Mouse (Mus musculus) kidney, postnatal 0 days (tissue): ENCODE measurements at regions not wholly inside any gene's neighbourhood (a gene's known extent, or its start where the extent isn't known, plus 50 kb on each side); places are given as distances from the start of the nearest gene placed in this dataset.

ENCODE experiments used
- ATAC-seq: fragments of 200-750 bp; cut with Nextera tagmentation; replicated peaks from 2 replicates; pipeline ENCODE4 v1.8.0; 2017; ENCODE audit warnings: low read depth, moderate number of reproducible peaks, moderate TSS enrichment, moderate library complexity; ENCODE audit not compliant: low FRiP score
- DNase-seq: peaks from one replicate; pipeline ENCODE4 v3.0.0-alpha.2; 2016; ENCODE audit warnings: low spot score
- H3K27ac ChIP-seq: fragments of 300-500 bp; sonication (generic); 2 replicates; pipeline ENCODE4 v1.5.1; 2014; ENCODE audit warnings: mild to moderate bottlenecking
- H3K27me3 ChIP-seq: fragments of 300-500 bp; sonication (generic); 2 replicates; pipeline ENCODE4 v1.6.1; 2014; ENCODE audit warnings: low read length, mixed read lengths; ENCODE audit not compliant: insufficient read depth
- H3K36me3 ChIP-seq: fragments of 300-500 bp; sonication (generic); 2 replicates; pipeline ENCODE4 v1.6.1; 2014; ENCODE audit warnings: low read length, mixed read lengths; ENCODE audit not compliant: insufficient read depth
- H3K4me1 ChIP-seq: fragments of 300-500 bp; sonication (generic); replicated peaks from 2 replicates; pipeline ENCODE4 v1.6.1; 2014; ENCODE audit warnings: antibody characterized with exemption, low read length, mixed read lengths; ENCODE audit not compliant: insufficient read depth
- H3K4me2 ChIP-seq: fragments of 300-500 bp; sonication (generic); 2 replicates; pipeline ENCODE4 v1.6.1; 2014; ENCODE audit warnings: mild to moderate bottlenecking, low read length, moderate library complexity, mixed read lengths
- H3K4me3 ChIP-seq: fragments of 300-500 bp; sonication (generic); replicated peaks from 2 replicates; pipeline ENCODE4 v1.5.1; 2014; ENCODE audit warnings: low read depth, low read length
- H3K9ac ChIP-seq: fragments of 300-500 bp; sonication (generic); 2 replicates; pipeline ENCODE4 v1.6.1; 2014; ENCODE audit warnings: low read depth, low read length
- H3K9me3 ChIP-seq: fragments of 300-500 bp; sonication (generic); replicated peaks from 2 replicates; pipeline ENCODE4 v1.6.1; 2016; ENCODE audit warnings: low read length, inconsistent platforms, mixed read lengths
- CTCF ChIP-seq: IDR thresholded peaks from 2 replicates; pipeline ENCODE4 v1.5.1; 2016; ENCODE audit warnings: antibody characterized with exemption, low read depth, mild to moderate bottlenecking, moderate library complexity
- WGBS: fragments of 180-500 bp; shearing (Covaris S2); extraction: QIAGEN DNeasy Blood & Tissue Kit; methylation state at CpG from one replicate; pipeline ENCODE4 v1.1.7; 2014; 5-methylcytosine and 5-hydroxymethylcytosine counted together

DNA sequence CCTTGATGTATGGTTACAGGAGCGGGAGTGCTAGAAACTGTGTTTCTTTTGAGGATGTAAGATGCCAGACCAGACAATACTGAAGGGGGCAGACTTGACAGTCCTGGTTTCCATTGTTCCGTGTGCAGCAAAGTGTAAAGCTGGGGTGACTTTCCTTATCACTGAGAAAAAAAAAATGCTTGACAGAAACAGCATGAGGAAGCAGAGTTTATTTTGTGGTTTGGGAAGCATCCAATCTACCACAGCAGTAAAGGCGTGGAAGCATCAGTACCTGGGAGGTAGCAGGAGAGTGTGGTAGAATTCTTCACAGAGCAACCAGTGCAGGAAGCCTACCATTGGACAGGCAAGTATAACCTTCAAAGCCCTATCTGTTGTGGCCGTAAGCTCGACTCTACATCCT, 322.3 kb downstream of the Mycn start:
- no peak overlapping the region for H3K9ac ChIP-seq
- no peak overlapping the region for H3K4me3 ChIP-seq
- H3K27ac ChIP-seq = no peak overlapping the region
- no peaks in the 10 kb centered on the region for H3K36me3 ChIP-seq
- H3K4me2 ChIP-seq = no peak overlapping the region
- no peaks in the 10 kb centered on the region for H3K9me3 ChIP-seq
- H3K27me3 ChIP-seq = no peaks in the 10 kb centered on the region
- ATAC-seq = no peak
- DNase-seq = no peak
- TF ChIP-seq CTCF = 0 out of 2 replicates have a peak, but pooled peaks have one; percentile 24
- 58% methylated on average over 5 of the region's 5 CpGs for WGBS
- no peaks in the 10 kb centered on the region for H3K4me1 ChIP-seq

- 88% methylated on average over 3 of the region's 3 CpGs for WGBS
- Histone ChIP-seq H3K4me1 (no peaks in the 10 kb centered on the region), H3K27ac (no peak overlapping the region), H3K9ac (no peak overlapping the region), H3K9me3 (no peaks in the 10 kb centered on the region), H3K27me3 (no peaks in the 10 kb centered on the region), H3K36me3 (no peaks in the 10 kb centered on the region), H3K4me3 (no peak overlapping the region), H3K4me2 (no peak overlapping the region)
- ATAC-seq (no peak), DNase-seq (no peak)
- TF ChIP-seq CTCF = no peak
Measured at GRCm38 (mm10) chr12:12612520-12612919, 329.2 kb downstream of the Mycn start.

DNA sequence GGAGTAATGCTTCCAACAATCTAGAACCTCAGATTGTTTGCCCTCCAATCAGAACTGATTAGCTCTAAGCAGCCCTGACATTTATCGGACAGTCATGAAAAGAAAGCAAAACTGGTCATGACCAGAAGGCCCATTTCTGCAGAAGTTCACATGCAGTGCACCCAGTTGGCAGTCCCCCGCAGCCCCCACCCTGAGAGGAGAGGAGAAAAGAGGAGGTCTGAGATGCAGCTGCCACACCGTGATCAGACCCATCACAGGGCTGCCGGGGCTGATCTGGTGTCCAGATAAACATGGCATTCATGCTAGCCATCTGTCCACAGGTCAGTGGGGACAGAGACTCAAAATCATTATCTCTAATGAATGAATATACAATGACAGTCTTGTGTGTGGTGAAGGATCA, 330.9 kb downstream of the Mycn start:
- H3K4me3 ChIP-seq = no peak overlapping the region
- H3K4me1 ChIP-seq = no peaks in the 10 kb centered on the region
- WGBS = 68% methylated on average over 4 of the region's 4 CpGs
- no peak for TF ChIP-seq CTCF
- no peak overlapping the region for H3K27ac ChIP-seq
- no peak overlapping the region for H3K4me2 ChIP-seq
- H3K9me3 ChIP-seq = no peaks in the 10 kb centered on the region
- H3K36me3 ChIP-seq = no peaks in the 10 kb centered on the region
- DNase-seq (no peak), ATAC-seq (no peak)
- H3K9ac ChIP-seq = no peak overlapping the region
- no peaks in the 10 kb centered on the region for H3K27me3 ChIP-seq

DNA sequence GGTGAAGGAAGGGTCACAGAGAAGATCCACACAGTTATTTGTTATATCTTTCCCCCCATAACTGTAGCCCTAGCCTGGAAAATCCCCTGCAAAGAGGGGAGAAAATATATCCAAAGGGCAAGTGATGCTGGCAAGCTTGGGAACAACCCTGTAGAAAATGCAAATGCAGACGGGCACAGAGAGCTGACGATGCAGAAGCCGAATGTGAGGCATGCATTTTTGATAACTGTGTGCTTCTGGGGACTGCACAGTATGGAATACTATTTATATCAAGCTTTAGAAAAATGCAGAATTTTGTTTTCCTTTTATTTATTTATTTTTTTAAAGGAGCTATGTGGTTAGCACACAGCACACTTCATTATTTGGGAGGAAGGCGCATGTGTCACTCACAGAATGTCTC, 333.7 kb downstream of the Mycn start:
- no peaks in the 10 kb centered on the region for H3K27me3 ChIP-seq
- no peaks in the 10 kb centered on the region for H3K36me3 ChIP-seq
- no peaks in the 10 kb centered on the region for H3K9me3 ChIP-seq
- no peak overlapping the region for H3K4me3 ChIP-seq
- TF ChIP-seq CTCF = no peak
- no peak overlapping the region for H3K4me2 ChIP-seq
- no peak overlapping the region for H3K27ac ChIP-seq
- H3K9ac ChIP-seq = no peak overlapping the region
- ATAC-seq (no peak), DNase-seq (no peak)
- 87% methylated on average over 4 of the region's 4 CpGs for WGBS
- no peaks in the 10 kb centered on the region for H3K4me1 ChIP-seq

DNA sequence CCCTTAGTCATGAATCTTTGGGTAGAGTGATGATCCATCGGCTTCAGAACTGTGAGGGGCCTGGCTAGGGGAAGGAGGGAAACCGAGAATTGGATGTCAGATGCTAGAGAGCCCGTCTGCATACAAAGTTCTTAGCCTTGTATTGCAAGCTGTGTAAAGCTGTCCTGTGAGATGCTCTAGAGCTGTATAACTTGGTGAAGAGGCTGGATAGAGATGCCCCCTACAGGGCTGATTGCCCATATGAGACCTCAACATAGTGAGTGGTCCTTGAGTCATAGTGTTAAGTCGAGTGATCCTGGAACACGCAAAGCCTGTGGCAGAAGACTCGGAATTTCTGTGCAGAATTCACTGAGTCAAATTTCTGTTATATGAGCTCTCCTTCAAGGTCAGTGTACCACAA, 334.8 kb downstream of the Mycn start:
- 90% methylated on average over 6 of the region's 6 CpGs for WGBS

DNA sequence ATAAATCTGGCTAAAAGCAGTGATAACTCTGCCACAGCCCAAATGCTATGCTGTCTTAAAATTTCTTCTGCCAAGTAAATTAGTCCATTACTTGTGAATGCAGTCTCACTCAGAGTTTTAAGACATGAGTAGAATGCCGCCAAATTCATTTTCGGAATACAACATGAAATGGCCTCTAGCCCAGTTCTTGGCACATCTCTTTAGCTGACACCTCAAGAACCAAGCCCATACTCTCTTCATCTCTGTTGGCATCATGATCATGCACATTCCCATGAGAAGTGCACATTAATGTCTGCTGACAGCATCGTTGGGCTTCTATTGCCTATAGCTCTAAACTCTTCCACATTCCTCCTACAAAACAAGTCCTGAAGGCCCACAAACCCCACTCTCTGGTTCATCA, 336.2 kb downstream of the Mycn start:
- 92% methylated on average over 3 of the region's 3 CpGs for WGBS

More for the DNA sequence above, 334.8 kb downstream of the Mycn start:
- no peaks in the 10 kb centered on the region for H3K9me3 ChIP-seq
- H3K27ac ChIP-seq = no peak overlapping the region
- no peaks in the 10 kb centered on the region for H3K36me3 ChIP-seq
- no peaks in the 10 kb centered on the region for H3K4me1 ChIP-seq
- ATAC-seq = no peak
- no peak overlapping the region for H3K9ac ChIP-seq
- H3K4me3 ChIP-seq = no peak overlapping the region
- no peak for DNase-seq
- H3K27me3 ChIP-seq = no peaks in the 10 kb centered on the region
- TF ChIP-seq CTCF = no peak
- no peak overlapping the region for H3K4me2 ChIP-seq

DNA sequence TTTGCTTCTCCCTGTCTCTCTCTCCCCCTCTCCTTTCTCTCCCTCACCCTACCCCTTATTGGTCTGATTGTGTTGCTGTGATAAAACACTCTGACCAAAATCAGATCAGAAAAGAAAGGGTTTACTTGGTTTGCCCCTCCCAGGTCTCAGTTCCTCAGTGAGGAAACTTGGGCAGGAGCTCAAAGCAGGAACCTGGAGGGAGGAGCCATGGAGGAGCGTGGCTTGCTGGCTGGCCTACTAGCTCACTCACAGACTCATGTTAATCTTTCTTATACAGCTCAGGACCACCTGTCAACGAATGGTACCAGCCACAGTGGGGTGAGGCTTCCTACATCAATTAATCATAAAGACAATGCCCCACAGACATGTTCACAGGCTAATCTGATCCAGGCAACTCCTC, 339.4 kb downstream of the Fam49a start:
- Histone ChIP-seq H3K4me1 (no peaks in the 10 kb centered on the region), H3K27ac (no peak overlapping the region), H3K36me3 (no peaks in the 10 kb centered on the region), H3K4me2 (no peak overlapping the region), H3K9me3 (no peaks in the 10 kb centered on the region), H3K4me3 (no peak overlapping the region), H3K9ac (no peak overlapping the region), H3K27me3 (no peaks in the 10 kb centered on the region)
- DNase-seq (no peak), ATAC-seq (no peak)
- no peak for TF ChIP-seq CTCF
- 21% methylated on average over 2 of the region's 2 CpGs for WGBS

More for the DNA sequence above, 336.2 kb downstream of the Mycn start:
- H3K27me3 ChIP-seq = no peaks in the 10 kb centered on the region
- no peak for DNase-seq
- no peaks in the 10 kb centered on the region for H3K9me3 ChIP-seq
- TF ChIP-seq CTCF = no peak
- no peak overlapping the region for H3K9ac ChIP-seq
- H3K4me1 ChIP-seq = no peaks in the 10 kb centered on the region
- ATAC-seq = no peak
- H3K27ac ChIP-seq = no peak overlapping the region
- no peak overlapping the region for H3K4me3 ChIP-seq
- H3K36me3 ChIP-seq = no peaks in the 10 kb centered on the region
- no peak overlapping the region for H3K4me2 ChIP-seq
